Mouse (Mus musculus) limb, embryonic 14.5 days (tissue): ENCODE results near the gene Slco1a4. TPM values are rescaled to one million over a fixed set of nuclear protein-coding genes. Genes with fewer than 3 reads are reported as not detected.

ENCODE experiments used
- ATAC-seq: fragments of 200-750 bp; cut with Nextera tagmentation; 2 replicates; pipeline ENCODE4 v1.8.0; 2017; ENCODE audit warnings: low read depth, moderate number of reproducible peaks, moderate TSS enrichment; ENCODE audit not compliant: low FRiP score
- DNase-seq: peaks from one replicate; pipeline ENCODE4 v3.0.0-alpha.2; 2015; ENCODE audit warnings: low spot score
- H3K27ac ChIP-seq: fragments of 300-500 bp; sonication (generic); replicated peaks from 2 replicates; pipeline ENCODE4 v1.5.1; 2014; ENCODE audit warnings: low read depth, mild to moderate bottlenecking, low read length, moderate library complexity, mixed read lengths
- H3K27me3 ChIP-seq: fragments of 300-500 bp; sonication (generic); 2 replicates; pipeline ENCODE4 v1.6.1; 2014; ENCODE audit warnings: low read length, mixed read lengths; ENCODE audit not compliant: control insufficient read depth, insufficient read depth
- H3K36me3 ChIP-seq: fragments of 300-500 bp; sonication (generic); 2 replicates; pipeline ENCODE4 v1.6.1; 2014; ENCODE audit warnings: mild to moderate bottlenecking, low read length, moderate library complexity, mixed read lengths; ENCODE audit not compliant: control insufficient read depth, insufficient read depth
- H3K4me1 ChIP-seq: fragments of 300-500 bp; sonication (generic); 2 replicates; pipeline ENCODE4 v1.6.1; 2014; ENCODE audit warnings: antibody characterized with exemption, low read length, mixed read lengths; ENCODE audit not compliant: control insufficient read depth, insufficient read depth
- H3K4me2 ChIP-seq: fragments of 300-500 bp; sonication (generic); replicated peaks from 2 replicates; pipeline ENCODE4 v1.6.1; 2014; ENCODE audit warnings: low read depth, mild to moderate bottlenecking, low read length, moderate library complexity; ENCODE audit not compliant: severe bottlenecking
- H3K4me3 ChIP-seq: fragments of 300-500 bp; sonication (generic); replicated peaks from 2 replicates; pipeline ENCODE4 v1.5.1; 2014; ENCODE audit warnings: low read length
- H3K9ac ChIP-seq: fragments of 300-500 bp; sonication (generic); 2 replicates; pipeline ENCODE4 v1.6.1; 2014; ENCODE audit warnings: mild to moderate bottlenecking, low read depth, low read length, moderate library complexity; ENCODE audit not compliant: severe bottlenecking
- H3K9me3 ChIP-seq: fragments of 300-500 bp; sonication (generic); 2 replicates; pipeline ENCODE4 v1.6.1; 2016; ENCODE audit warnings: low read length; ENCODE audit not compliant: control insufficient read depth
- POLR2A ChIP-seq: fragments of 200-500 bp; IDR thresholded peaks from 2 replicates; pipeline ENCODE4 v1.8.0; 2012; ENCODE audit warnings: inconsistent platforms, mild to moderate bottlenecking, moderate library complexity, borderline replicate concordance; ENCODE audit not compliant: insufficient read depth, insufficient read length; ENCODE audit errors: extremely low read depth
- WGBS: fragments of 180-500 bp; shearing (Covaris S2); extraction: QIAGEN DNeasy Blood & Tissue Kit; methylation state at CpG from one replicate; pipeline ENCODE4 v1.1.7; 2014; 5-methylcytosine and 5-hydroxymethylcytosine counted together
- polyA plus RNA-seq, 2 experiments: library from polyadenylated mRNA; depleted of rRNA in 1 of 2; stranded (reverse) in 1 of 2; unstranded in 1 of 2; fragments of >200 nt; fragmentation: Nextera tagmentation in 1 of 2; extraction: Ambion mirVana in 1 of 2; gene quantifications; 2 replicates each; pipeline versions ENCODE4 v1.2.1 to v1.2.3; 2012 to 2014

Slco1a4 gene
- polyA plus RNA-seq, 2 experiments = 0.08 to 0.23 TPM

GRCm38 (mm10) chr6:141871711-141872110 lies 15.7 kb upstream of the Slco1a4 start:
- no peak overlapping the region for H3K9ac ChIP-seq
- no peaks in the 10 kb centered on the region for H3K4me1 ChIP-seq
- no peak for TF ChIP-seq POLR2A
- ATAC-seq (no peak), DNase-seq (no peak)
- WGBS = 87% methylated on average over 2 of the region's 2 CpGs
- H3K27ac ChIP-seq = no peak overlapping the region
- no peaks in the 10 kb centered on the region for H3K36me3 ChIP-seq
- H3K9me3 ChIP-seq = no peaks in the 10 kb centered on the region
- no peaks in the 10 kb centered on the region for H3K27me3 ChIP-seq
- H3K4me3 ChIP-seq = no peak overlapping the region
- H3K4me2 ChIP-seq = no peak overlapping the region

DNA sequence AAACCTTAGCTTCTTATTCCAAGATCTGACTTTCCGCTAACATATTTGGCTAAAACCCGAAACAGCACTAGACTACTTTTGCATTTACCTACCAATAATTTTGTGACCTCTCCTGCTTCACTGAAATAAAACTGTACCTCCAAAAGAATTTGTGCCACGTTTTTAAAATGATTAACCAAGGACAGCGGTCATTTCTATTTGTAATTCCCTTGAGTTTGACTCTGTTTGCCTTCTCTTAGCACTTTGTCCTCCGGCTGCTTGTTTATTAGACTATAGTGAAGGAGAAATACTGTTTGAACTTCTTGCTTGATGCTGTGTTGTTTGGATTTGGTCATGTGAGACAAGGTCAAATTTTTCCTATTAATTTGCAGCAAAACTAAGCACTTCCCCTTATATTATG lies 12.7 kb upstream of the Slco1a4 start:
- H3K9ac ChIP-seq = no peak overlapping the region
- no peak overlapping the region for H3K4me2 ChIP-seq
- H3K36me3 ChIP-seq = no peaks in the 10 kb centered on the region
- no peak overlapping the region for H3K27ac ChIP-seq
- no peak overlapping the region for H3K4me3 ChIP-seq
- no peak for TF ChIP-seq POLR2A
- no peaks in the 10 kb centered on the region for H3K4me1 ChIP-seq
- ATAC-seq (no peak), DNase-seq (no peak)
- no peaks in the 10 kb centered on the region for H3K27me3 ChIP-seq
- WGBS = 83% methylated on average over 5 of the region's 5 CpGs
- H3K9me3 ChIP-seq = no peaks in the 10 kb centered on the region

DNA sequence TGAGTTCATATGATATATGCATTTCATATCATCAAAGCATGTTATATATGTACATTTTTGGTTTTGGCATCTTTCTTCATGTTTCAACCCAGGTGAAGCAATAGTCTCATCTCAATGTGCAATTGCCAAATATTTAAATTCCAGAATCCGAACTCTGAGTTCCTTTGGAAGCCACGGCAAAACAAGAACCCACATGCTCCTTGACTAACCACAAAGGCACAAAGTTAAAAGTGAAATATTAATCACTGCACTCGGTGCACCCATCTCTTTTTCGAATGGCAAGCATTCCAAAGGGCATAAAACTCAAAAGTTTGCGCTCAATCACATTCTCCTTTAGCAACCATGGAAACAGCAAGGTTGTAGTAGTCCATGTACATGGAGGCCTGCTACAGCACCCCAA lies 10.0 kb upstream of the Slco1a4 start:
- DNase-seq = no peak
- no peaks in the 10 kb centered on the region for H3K36me3 ChIP-seq
- ATAC-seq = no peak
- no peaks in the 10 kb centered on the region for H3K9me3 ChIP-seq
- no peak overlapping the region for H3K27ac ChIP-seq
- H3K4me3 ChIP-seq = no peak overlapping the region
- no peaks in the 10 kb centered on the region for H3K4me1 ChIP-seq
- no peak overlapping the region for H3K4me2 ChIP-seq
- H3K9ac ChIP-seq = no peak overlapping the region
- no peak for TF ChIP-seq POLR2A
- 93% methylated on average over 5 of the region's 5 CpGs for whole genome bisulfite sequencing
- H3K27me3 ChIP-seq = no peaks in the 10 kb centered on the region

DNA sequence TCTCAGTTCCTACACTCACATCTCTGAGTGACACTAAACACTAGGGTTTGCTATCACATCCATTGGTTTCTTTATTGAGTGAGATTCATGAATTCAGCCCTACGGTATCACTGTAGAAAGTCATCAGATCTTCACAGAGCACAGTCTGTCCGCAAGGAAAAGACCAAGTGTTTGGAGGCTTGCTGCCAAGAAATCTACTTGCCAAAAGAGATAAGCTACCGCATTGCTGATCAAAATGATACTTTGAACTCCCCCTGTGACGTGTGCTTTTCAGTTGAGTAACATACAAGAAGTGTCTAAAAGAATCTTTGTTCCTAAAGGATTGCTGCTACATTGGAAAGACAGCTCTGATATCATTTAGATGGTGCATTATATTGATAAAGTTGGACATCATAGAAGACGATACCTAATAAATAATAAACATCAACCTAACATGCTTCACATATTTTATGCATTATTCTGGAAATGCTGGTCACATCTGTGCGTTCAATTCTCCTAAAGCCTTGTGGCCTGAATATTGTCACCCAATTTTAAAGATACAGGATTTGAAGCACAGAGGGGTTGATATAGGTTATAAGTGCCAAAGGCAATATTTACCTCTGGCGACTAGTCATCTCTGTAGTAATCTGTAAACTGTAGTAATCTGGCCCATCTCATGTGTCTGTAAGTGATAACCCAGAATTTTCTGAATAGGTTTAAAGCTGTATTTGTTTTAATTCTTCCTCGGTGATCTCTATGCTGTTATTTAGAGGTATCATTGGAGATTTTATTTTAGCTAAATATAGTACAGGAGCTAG lies 1.9 kb upstream of the Slco1a4 start:
- H3K4me1 ChIP-seq = no peaks in the 10 kb centered on the region
- no peaks in the 10 kb centered on the region for H3K36me3 ChIP-seq
- no peak overlapping the region for H3K4me2 ChIP-seq
- no peak for TF ChIP-seq POLR2A
- DNase-seq (no peak), ATAC-seq (no peak)
- no peak overlapping the region for H3K9ac ChIP-seq
- H3K27ac ChIP-seq = no peak overlapping the region
- no peaks in the 10 kb centered on the region for H3K9me3 ChIP-seq
- WGBS = 86% methylated on average over 8 of the region's 8 CpGs
- no peaks in the 10 kb centered on the region for H3K27me3 ChIP-seq
- H3K4me3 ChIP-seq = no peak overlapping the region

DNA sequence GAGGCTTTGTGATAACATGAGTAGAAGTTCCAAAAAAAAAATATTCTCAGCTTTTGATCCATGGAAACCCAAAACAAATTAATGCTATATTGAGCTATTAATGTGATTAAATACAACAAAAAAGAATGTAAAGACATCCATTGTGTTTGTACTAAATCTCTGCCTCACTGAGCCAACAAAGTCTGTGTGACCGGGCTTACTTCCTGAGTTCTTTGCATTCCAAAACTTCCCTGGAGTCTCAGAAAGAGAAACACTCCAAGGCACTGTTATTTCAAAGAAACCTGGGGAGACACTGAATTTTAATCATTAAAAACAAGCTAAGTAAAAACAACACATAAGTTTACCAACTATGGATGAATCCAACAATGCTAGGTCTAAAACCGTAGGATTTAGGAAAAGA lies 2.4 kb downstream of the Slco1a4 start:
- no peaks in the 10 kb centered on the region for H3K36me3 ChIP-seq
- TF ChIP-seq POLR2A = no peak
- ATAC-seq (no peak), DNase-seq (no peak)
- no peak overlapping the region for H3K9ac ChIP-seq
- no peaks in the 10 kb centered on the region for H3K9me3 ChIP-seq
- no peaks in the 10 kb centered on the region for H3K27me3 ChIP-seq
- H3K4me2 ChIP-seq = no peak overlapping the region
- no peaks in the 10 kb centered on the region for H3K4me1 ChIP-seq
- H3K4me3 ChIP-seq = no peak overlapping the region
- 55% methylated on average over 2 of the region's 2 CpGs for WGBS
- no peak overlapping the region for H3K27ac ChIP-seq

DNA sequence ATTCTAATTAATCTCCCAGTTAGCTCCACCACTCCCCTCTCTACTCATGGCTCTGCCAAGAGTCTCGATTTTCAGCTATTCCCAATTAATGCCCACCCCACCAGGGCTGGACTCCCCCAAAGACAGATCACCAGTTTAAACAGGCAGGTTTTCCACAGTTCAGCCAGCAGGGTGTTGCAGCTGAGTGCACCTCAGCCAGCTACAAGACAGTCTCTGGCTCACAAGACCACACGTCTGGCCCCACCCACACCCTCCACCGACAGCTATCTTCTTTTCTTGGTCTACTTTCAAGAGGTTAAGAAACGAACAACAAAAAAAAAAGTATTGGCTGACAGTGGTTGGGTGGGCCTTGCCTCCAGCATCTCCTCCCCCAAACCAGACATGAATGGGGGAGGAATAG lies 6.9 kb downstream of the Slco1a4 start:
- H3K36me3 ChIP-seq = no peaks in the 10 kb centered on the region
- H3K9ac ChIP-seq = no peak overlapping the region
- WGBS = 29% methylated on average over 4 of the region's 4 CpGs
- no peak overlapping the region for H3K27ac ChIP-seq
- no peak overlapping the region for H3K4me3 ChIP-seq
- H3K4me2 ChIP-seq = no peak overlapping the region
- DNase-seq = no peak
- H3K4me1 ChIP-seq = no peaks in the 10 kb centered on the region
- H3K27me3 ChIP-seq = no peaks in the 10 kb centered on the region
- no peak for ATAC-seq
- TF ChIP-seq POLR2A = no peak
- no peaks in the 10 kb centered on the region for H3K9me3 ChIP-seq
